Mouse (Mus musculus) brain, adult 2 months (tissue): ENCODE results near the gene Gm49373.
A peak's percentile ranks its signal among the peaks of the same experiment; 100 is the strongest.
"Not testable (repeated sequence)": the region's sequence is repeated elsewhere in the genome, so short reads cannot be mapped to it uniquely, and the experiment has no call there.

Source experiments
- DNase-seq: peaks from one replicate; pipeline ENCODE4 v3.0.0; 2011; ENCODE audit warnings: low read depth, low spot score

Gm49373 gene

DNA sequence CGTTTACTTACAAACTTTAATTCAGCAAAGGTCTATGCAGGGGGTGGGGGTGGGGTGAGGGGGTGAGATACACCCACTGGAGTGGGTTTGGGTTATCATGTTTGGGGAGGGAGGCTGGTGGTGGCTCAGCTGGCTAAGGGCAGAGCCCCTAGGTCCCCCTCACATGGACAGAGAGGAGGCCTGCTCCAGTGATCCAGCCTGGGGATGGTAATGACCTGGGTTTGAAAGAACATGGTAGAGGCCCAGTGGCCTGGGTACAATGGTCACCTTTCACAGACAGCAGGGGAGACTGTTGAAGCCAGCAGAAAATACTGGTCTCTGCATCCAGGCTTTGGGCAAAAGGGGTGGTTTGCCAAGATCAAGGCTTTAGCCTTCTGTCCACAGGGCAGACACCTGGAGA is 1.3 kb upstream of the Gm49373 start:
- no peak for DNase-seq

DNA sequence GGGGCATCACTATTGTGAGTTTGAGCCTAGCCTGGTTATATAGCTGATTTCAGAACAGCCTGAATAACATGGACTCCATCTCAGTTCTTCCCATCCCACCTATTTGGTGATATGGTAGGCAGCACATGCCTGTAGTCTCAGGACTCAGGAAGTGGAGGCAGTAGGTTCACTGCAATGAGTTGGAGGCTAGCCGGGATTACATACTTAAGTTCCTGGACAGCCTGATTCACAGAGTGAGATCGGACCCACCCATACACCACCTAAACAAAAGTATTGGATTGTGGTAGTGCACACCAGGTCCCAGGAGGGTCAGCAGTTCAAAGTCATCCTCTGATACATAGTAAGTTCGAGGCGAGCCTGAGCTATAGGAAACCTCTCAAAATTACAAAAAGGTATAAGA is 255 bp downstream of the Gm49373 start:
- DNase-seq, result peak; percentile 36

DNA sequence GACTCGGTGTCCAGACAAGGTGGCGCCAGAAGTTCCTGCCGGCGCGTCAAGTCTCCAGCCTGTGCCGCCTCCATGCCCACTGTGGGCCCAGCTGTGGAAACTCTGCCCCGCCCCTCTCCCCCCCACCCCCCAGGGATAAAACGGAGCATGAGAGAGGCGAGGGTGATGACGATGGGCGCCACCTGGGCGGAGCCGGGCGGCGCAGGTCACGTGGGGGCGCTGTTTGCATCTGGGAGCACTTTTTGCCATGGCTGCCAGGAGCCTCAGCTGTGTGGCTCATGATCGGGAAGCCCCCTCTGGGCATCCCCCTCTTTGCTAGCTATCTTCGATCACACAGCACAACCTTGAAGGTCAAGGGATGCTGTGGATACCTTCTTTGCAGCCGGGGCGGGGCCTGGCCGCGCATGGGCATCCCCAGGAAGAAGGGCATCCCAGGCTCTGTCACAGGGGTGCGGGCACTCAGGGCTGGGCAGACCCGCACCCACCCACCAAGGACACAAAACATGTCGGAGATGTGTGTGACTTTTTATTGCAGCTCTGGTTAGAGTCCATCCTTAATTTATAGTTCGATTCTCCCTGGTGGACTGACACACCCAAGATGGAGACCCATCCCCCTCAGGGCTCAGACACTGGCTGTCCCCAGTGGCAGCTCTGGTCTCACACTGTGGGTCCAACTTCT is 5.8 kb downstream of the Gm49373 start, which contains the start of gene Zglp1:
Zglp1 (minus strand) TSS at position 88 of the 679 bp plus-strand sequence.
- no peak for DNase-seq

DNA sequence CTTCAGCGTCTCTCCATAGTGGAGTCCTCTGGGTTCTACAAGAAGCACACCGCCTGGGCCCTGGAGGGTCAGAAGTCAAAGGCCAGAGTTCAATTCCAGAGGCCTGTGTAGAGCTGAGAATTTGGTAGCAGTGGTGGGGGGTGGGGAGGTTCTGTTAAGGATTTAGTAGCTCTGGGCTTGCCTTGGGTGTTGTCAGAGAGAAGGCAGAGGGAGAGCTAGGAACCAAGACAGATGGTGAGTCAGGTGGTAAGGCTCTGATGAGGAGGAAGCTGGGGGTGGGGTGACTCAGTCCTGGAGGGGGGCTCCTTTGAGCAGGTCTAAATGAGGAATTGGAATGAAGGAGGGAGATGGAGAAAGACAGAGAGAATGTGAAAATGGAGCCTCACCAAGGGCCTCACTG is 10.0 kb downstream of the Gm49373 start:
- peak; percentile 94 for DNase-seq

DNA sequence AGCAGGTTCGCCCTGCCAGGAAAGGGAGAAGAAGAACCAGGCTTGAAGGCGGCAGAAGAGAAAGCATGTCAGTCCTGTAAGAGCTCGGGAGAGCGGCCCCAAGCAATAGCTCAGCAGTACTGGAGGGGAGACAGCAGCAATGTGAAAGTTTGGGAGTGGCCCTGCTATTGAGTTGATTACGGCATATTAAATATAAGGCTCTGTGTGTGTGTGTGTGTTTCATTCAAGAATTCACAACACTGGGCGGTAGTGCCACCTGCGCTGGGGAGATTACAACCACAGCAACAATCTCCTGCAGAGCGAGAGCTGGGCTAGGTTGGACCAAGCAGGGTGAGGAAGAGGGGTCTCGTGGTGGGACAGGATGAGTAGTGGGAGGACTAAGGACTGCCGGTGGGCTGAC is 21.3 kb downstream of the Gm49373 start:
- DNase-seq, result no peak

DNA sequence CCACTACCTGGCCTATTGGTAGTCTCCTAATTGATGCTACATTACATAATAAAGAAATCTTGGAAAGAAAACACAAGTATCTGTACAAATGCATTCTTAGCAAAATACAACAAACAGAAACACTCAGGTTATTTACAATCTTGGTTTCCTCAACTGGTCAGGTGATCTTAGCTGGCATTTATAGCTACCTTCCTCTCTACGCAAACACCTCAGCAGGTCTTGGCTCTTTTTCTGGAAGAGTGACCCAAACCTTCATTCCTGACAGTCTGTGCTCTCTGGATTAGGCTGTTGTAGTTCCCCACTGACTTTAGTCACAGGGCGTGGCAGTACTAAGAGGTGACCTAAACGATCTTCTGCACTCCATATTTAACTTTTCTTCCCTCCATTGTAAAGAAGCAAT is 27.7 kb downstream of the Gm49373 start:
- no peak for DNase-seq

DNA sequence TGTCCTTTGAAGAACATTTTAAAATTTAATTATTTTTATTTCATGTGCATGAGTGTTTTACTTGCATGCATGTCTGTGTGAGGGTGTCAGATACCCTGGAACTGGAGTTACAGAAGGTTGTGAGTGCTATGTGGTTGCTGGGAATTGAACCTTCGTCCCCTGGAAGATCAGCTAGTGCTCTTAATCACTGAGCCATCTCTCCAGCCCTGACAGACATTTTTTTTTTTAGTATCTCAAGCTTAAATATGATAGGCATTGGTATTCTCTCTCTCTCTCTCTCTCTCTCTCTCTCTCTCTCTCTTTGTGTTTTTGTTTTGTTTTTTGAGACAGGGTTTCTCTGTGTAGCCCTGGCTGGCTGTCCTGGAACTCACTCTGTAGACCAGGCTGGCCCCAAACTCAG is 28.1 kb downstream of the Gm49373 start:
- DNase-seq, result not testable (repeated sequence)

DNA sequence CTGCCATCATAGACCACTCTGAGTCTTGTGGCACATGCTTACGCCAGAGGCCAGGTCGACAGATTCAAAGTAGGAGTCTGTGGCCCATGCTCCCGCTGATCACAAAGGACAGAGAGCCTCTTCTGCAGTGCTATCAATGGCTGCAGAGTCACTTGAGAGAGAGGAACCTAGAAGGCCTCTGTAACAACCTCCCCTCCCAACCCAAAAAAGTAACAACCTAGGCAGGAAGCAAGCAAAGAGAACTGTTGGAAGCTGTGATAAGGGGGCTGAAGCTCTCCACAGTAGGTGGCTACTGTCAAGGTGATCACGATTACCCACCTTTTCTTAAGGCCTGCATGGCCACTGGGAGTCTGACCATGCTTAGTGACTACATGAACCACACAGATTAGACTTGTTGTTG is 29.3 kb downstream of the Gm49373 start:
- no peak for DNase-seq

DNA sequence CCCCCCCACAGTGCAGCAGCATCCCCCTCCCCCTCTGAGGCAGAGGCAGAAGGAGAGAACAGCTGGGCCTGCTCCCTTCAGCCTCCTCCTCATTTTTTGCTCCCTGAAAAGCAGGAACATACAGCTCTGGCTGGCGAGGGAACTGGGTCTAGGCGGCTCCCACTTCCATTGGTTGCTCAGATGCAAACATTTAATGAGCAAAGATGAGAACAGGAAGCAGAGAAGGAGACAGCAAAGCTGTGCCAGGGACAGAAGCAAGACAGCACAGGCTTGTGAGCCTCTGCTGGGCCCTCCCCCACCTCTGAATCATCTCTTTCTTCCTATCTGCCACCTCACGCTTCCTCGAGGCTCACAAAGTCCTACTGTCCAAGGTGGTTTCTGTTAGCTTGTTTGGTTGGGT is 31.6 kb downstream of the Gm49373 start:
- peak; percentile 96 for DNase-seq

DNA sequence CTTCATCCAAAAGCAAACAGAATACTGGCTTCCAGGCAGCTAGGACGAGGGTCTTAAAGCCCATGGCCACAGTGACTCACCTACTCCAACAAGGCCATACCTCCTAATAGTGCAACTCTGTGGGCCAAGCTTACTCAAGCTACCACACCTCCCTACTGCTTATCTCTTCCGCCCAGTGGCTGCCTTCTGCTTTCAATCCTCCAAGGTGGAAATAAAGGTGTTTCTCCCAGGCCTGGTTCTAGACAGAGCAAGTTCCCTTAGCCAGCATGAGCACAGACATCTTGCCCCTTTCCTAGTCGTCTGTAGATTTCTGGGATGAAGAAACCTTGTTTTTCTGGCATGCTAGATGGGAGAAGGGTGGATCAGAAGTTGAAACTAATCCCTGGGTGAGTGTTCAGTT is 33.1 kb downstream of the Gm49373 start:
- no peak for DNase-seq

DNA sequence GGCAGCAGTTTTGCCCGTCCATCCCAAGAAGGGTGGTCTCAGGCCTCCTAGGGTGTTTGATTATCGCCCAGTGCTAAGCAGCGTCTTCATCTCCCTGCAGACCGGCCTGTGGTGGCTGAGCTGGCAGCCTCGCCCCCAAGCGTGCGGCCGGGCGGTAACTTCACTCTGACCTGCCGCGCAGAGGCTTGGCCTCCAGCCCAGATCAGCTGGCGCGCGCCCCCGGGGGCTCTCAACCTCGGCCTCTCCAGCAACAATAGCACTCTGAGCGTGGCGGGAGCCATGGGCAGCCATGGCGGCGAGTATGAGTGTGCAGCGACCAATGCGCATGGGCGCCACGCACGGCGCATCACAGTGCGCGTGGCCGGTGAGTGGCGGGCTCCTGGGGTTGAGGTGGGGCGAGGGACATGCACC is 35.4 kb downstream of the Gm49373 start:
- DNase-seq, result peak; percentile 51

DNA sequence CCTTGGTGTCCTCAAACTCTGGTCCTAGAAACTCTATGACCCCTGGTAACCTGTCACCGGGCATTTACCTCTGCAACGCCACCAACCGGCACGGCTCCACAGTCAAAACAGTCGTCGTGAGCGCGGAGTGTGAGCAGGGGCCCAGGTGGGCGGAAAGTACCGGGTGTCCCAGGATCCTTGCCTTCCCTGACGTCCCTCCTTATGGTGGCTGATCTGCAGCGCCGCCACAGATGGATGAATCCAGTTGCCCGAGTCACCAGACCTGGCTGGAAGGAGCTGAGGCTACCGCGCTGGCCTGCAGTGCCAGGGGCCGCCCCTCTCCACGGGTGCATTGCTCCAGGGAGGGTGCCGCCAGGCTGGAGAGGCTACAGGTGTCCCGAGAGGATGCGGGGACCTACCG is 36.2 kb downstream of the Gm49373 start:
- no peak for DNase-seq

DNA sequence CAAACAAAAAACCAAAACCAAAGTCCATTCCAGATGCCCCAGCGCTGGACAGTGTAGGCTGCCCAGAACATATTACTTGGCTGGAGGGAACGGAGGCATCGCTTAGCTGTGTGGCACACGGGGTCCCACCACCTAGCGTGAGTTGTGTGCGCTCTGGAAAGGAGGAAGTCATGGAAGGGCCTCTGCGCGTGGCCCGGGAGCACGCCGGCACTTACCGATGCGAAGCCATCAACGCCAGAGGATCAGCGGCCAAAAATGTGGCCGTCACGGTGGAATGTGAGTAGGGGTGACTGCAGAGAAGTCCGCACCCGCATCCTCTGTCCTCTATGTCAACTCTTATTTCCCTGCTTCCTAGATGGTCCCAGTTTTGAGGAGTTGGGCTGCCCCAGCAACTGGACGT is 36.7 kb downstream of the Gm49373 start:
- no peak for DNase-seq

DNA sequence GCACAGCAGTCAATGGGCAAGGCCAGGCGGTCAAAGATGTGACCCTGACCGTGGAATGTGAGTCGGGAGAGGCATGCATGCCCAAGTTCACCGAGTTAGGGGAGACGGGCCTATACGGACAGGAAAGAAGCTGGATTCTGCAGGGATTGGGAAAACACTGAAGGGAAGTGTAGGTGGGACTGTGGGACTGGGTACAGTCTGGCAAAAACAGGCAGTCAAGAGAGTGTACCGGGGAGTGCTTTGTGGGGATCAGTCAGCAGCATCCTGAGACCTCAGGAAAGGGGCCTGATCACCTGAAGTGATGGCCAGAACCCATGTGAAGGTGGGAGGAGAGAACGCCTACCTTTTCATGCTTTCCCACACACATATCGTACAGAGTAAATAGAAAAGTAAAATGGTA is 37.3 kb downstream of the Gm49373 start:
- DNase-seq, result peak; percentile 61

DNA sequence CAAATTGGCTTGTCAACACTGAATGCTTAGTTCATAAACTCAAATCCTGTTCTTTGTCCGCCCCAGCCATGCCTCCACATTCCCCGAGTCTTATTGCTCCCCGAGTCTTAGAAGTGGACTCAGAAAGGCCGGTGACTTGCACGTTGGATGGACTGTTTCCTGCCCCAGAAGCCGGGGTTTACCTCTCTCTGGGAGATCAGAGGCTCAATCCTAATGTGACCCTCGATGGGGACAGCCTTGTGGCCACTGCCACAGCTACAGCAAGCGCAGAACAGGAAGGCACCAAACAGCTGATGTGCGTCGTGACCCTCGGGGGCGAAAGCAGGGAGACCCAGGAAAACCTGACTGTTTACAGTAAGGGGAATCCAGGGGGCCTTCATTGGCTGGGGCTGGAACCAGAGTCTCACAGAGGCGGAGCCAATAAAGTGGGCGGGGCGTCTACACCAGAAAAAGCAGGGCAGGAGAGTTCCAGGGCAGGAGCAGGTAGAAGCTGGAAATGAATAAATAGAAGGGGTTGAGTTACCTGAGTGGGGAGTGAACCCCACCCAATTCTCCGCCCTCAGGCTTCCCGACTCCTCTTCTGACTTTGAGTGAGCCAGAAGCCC is 38.3 kb downstream of the Gm49373 start:
- no peak for DNase-seq

DNA sequence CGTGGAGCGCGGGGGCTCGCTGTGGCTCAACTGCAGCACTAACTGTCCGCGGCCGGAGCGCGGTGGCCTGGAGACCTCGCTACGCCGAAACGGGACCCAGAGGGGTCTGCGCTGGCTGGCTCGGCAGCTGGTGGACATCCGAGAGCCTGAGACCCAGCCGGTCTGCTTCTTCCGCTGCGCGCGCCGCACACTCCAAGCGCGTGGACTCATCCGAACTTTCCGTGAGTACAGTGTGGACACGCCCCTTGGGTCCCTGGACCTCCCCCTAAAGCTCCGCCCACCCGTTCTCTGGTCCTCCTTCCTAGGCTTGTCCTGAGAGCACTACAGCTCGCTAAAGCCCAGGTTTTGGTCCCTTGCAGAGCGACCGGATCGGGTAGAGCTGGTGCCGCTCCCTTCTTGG is 39.8 kb downstream of the Gm49373 start:
- peak; percentile 83 for DNase-seq

DNA sequence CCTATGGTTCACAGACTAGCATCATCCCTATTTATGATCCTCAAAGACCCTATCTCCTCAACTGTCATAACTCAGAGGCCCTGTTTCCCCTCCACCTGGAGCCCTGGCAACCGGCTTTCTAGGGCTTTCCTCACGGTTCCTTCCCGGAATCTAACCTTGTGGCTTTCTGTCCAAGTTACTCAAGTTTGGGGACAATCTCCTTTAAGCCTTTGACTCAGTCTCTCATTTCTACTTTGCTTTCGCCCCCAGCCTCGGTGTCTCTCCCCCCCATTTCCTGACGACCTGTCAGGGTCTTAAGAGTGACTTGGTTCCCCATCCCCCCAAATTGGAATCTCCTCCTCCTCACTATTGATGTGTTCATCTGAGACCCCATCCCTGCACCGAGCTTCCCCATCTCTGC is 40.4 kb downstream of the Gm49373 start:
- no peak for DNase-seq

DNA sequence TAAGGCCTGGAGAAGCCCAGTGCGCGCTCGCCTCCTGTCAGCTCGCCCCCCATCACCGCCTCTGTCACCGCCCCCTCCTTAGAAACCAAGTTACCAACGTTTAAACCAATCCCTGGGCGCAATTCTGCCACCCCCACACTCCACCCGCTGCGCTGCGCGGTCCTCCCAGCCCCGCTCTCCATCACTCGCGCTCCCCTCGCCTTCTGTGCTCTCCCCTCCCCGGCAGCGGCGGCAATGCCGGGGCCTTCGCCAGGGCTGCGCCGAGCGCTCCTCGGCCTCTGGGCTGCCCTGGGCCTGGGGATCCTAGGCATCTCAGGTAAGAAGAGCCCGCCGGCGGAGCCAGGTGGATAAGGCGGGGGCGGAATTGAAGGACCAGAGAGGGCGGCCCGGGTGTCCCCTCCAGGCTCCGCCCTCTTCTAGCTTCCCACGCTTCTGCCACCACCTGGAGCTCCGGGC is 41.0 kb downstream of the Gm49373 start, which contains the start of gene Icam5:
Icam5 (plus strand) TSS at position 178 of the 456 bp plus-strand sequence.
- DNase-seq, result peak; percentile 90

DNA sequence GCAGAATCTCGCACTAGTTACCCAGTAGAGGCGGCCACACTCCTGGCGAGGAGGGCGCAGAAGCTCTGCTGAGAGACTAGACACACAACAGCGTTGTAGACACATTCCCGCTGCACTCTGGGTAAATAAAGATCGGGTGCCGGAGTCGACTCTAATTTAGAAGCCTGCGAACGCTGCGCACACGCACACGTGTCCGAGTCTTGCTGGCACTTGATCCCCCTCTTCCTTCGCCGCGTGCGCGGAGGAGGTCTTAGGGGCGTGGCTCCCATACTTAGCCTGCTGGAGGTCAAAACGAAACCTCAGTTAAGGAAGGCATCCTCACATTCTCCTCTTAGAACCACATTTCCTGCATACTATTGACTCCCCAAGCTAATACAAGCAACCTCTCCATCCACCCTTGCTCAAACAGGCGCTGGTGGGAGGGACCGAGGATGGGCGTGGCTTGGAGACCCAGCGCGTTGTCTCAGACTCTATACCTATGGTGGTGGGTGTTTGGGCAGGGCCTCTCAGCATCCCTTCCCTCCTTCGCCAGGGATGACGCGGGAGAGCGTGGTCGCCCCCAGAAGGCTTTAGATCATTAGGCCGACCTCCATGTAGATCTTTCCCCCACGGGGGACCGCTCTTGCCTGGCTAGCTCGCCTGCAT is 41.5 kb downstream of the Gm49373 start:
- DNase-seq, result peak; percentile 93

DNA sequence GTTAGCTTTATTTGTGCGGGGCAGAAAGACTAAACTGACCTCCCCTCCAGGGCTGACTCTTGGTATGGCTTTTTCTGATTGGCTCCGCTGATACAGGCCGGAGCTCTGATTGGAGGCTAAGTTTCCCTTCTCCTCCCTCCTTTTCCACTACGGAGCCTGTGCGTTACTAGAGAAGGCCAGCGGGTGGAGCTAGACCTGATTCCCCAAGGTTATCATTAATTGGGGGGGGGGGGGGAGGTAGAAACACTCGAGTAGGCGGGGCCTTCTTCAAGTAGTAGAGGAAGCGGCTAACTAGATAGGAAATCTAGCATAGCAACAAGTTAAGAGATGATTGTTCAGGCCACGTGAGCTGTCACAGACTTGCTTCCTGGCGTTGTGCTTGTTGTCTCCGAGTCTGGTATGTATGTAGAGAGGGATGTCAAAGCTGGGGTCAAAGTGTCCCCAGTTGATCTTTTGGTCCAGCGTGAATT is 42.1 kb downstream of the Gm49373 start:
- peak; percentile 97 for DNase-seq

DNA sequence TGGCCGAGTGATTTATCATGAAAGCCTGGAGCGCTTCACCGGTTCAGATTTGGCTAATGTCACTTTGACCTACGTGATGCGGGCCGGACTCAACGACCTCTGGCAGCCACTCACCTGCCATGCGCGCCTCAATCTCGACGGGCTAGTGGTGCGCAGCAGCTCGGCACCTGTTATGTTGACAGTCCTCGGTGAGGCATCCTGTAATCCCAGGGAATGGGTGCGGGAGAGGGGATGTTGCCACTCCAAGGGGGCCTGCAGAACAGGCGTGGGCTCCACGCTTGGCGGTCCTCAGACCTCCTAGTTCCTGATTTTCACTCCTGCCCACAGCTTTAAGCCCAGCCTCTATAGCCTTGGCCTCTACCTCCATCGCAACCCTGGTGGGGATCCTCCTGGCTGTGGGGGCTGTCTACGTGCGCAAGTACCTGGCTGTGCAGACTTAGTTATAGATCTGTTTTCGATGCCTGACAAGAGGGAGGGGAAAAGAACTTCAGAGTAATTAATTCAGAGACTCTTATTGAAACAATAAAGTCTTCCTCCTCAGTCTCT is 42.8 kb downstream of the Gm49373 start:
- no peak for DNase-seq

DNA sequence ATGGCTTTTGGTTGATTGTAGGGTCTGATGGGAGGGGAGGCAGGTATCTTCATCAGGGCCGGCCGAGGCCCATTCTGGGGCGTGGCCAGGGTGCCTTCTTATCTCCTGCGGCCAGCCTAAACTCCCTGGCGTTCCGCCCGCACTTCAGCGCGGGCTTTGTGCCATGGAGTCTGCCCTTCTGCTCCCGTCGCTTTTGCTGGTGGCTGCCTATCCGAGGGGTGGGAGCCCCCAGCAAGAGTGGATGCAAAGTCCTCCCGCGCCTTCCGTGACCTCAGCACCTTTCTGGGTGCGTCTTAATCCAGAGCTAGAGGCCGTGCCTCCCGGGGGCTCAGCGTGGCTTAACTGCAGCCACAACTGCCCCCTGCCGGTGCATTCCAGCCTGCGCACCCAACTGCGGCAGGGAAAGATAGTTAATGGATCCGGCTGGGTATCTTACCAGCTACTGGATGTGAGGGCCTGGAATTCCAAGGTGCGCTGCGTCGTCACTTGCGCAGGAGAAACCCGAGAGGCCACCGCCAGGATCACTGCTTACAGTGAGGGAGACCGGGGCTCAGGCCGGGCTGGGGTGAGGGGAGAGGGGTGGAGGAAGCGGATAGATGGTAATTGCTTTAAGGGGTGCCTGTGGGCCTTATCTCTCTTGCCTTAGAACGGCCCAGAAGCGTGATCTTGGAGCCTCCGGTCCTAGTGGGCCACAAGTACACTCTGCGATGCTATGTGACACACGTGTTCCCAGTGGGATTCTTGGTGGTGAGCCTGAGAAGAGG is 43.4 kb downstream of the Gm49373 start, which contains the start of gene Icam4:
Icam4 (plus strand) TSS at position 83 of the 764 bp plus-strand sequence.
- peak; percentile 74 for DNase-seq
